Mouse (Mus musculus): ENCODE data around the gene Myo5c. TPM values are rescaled to one million over a fixed set of nuclear protein-coding genes. Genes with fewer than 3 reads are reported as not detected.
"Not testable (repeated sequence)": the region's sequence is repeated elsewhere in the genome, so short reads cannot be mapped to it uniquely, and the experiment has no call there.

Myo5c gene
- polyA plus RNA-seq, 1 experiment from 2014 or later, result 1.0 TPM

GRCm38 (mm10) chr9:75246080-75246930 is 14.5 kb downstream of the Myo5c start:
- DNase-seq (ENCODE audit: low spot score) (no peak), ATAC-seq (replicated peaks; ENCODE audit: insufficient number of reproducible peaks, low FRiP score, low TSS enrichment, low read depth) (no peak)
- H3K4me2 ChIP-seq (ENCODE audit: low read depth, low read length), result no peak overlapping the region
- H3K4me3 ChIP-seq (ENCODE audit: low read depth, low read length), result no peak overlapping the region
- no peak overlapping the region for H3K27ac ChIP-seq (replicated peaks; ENCODE audit: low read depth, low read length)
- 90% methylated on average over 13 of the region's 13 CpGs for WGBS
- H3K9me3 ChIP-seq (replicated peaks; ENCODE audit: control insufficient read depth, low read length), result no peaks in the 10 kb centered on the region
- H3K4me1 ChIP-seq (ENCODE audit: control insufficient read depth, insufficient read depth, low read length), result 0 out of 2 replicates have a peak, but pooled peaks cover 2% of the 10 kb centered on the region
- H3K36me3 ChIP-seq (replicated peaks; ENCODE audit: control insufficient read depth, insufficient read depth, low read depth, low read length), result no peaks in the 10 kb centered on the region
- H3K27me3 ChIP-seq (ENCODE audit: control insufficient read depth, insufficient read depth, low read length), result no peaks in the 10 kb centered on the region
- no peak overlapping the region for H3K9ac ChIP-seq (replicated peaks; ENCODE audit: low read length)

- Histone ChIP-seq H3K4me3 (ENCODE audit: low read depth, low read length) (no peak overlapping the region), H3K9me3 (replicated peaks; ENCODE audit: control insufficient read depth, low read length) (no peaks in the 10 kb centered on the region), H3K36me3 (replicated peaks; ENCODE audit: control insufficient read depth, insufficient read depth, low read depth, low read length) (no peaks in the 10 kb centered on the region), H3K4me1 (ENCODE audit: control insufficient read depth, insufficient read depth, low read length) (peaks cover 2% of the 10 kb centered on the region; the same call in 1 of the 2 replicates), H3K9ac (replicated peaks; ENCODE audit: low read length) (no peak overlapping the region), H3K4me2 (ENCODE audit: low read depth, low read length) (no peak overlapping the region), H3K27me3 (ENCODE audit: control insufficient read depth, insufficient read depth, low read length) (no peaks in the 10 kb centered on the region), H3K27ac (replicated peaks; ENCODE audit: low read depth, low read length) (no peak overlapping the region)
- WGBS, result 94% methylated on average over 6 of the region's 6 CpGs
- DNase-seq (ENCODE audit: low spot score), result no peak
- no peak for ATAC-seq (replicated peaks; ENCODE audit: insufficient number of reproducible peaks, low FRiP score, low TSS enrichment, low read depth)
Measured at GRCm38 (mm10) chr9:75247870-75248269, 16.1 kb downstream of the Myo5c start.

GRCm38 (mm10) chr9:75248359-75248758 is 16.5 kb downstream of the Myo5c start:
- Histone ChIP-seq H3K9me3 (replicated peaks; ENCODE audit: control insufficient read depth, low read length) (no peaks in the 10 kb centered on the region), H3K4me2 (ENCODE audit: low read depth, low read length) (no peak overlapping the region), H3K36me3 (replicated peaks; ENCODE audit: control insufficient read depth, insufficient read depth, low read depth, low read length) (no peaks in the 10 kb centered on the region), H3K27me3 (ENCODE audit: control insufficient read depth, insufficient read depth, low read length) (no peaks in the 10 kb centered on the region), H3K4me1 (ENCODE audit: control insufficient read depth, insufficient read depth, low read length) (peaks cover 2% of the 10 kb centered on the region; the same call in 1 of the 2 replicates), H3K27ac (replicated peaks; ENCODE audit: low read depth, low read length) (no peak overlapping the region), H3K9ac (replicated peaks; ENCODE audit: low read length) (no peak overlapping the region), H3K4me3 (ENCODE audit: low read depth, low read length) (no peak overlapping the region)
- DNase-seq (ENCODE audit: low spot score), result no peak
- no peak for ATAC-seq (replicated peaks; ENCODE audit: insufficient number of reproducible peaks, low FRiP score, low TSS enrichment, low read depth)
- 81% methylated on average over 1 of the region's 1 CpGs for WGBS

GRCm38 (mm10) chr9:75248874-75249273 is 17.1 kb downstream of the Myo5c start:
- no peak overlapping the region for H3K9ac ChIP-seq (replicated peaks; ENCODE audit: low read length)
- H3K4me1 ChIP-seq (ENCODE audit: control insufficient read depth, insufficient read depth, low read length), result peaks cover 1% of the 10 kb centered on the region; the same call in 1 of the 2 replicates
- H3K4me2 ChIP-seq (ENCODE audit: low read depth, low read length), result no peak overlapping the region
- no peaks in the 10 kb centered on the region for H3K27me3 ChIP-seq (ENCODE audit: control insufficient read depth, insufficient read depth, low read length)
- H3K4me3 ChIP-seq (ENCODE audit: low read depth, low read length), result no peak overlapping the region
- H3K36me3 ChIP-seq (replicated peaks; ENCODE audit: control insufficient read depth, insufficient read depth, low read depth, low read length), result no peaks in the 10 kb centered on the region
- H3K9me3 ChIP-seq (replicated peaks; ENCODE audit: control insufficient read depth, low read length), result no peaks in the 10 kb centered on the region
- ATAC-seq (replicated peaks; ENCODE audit: insufficient number of reproducible peaks, low FRiP score, low TSS enrichment, low read depth), result no peak
- no peak for DNase-seq (ENCODE audit: low spot score)
- H3K27ac ChIP-seq (replicated peaks; ENCODE audit: low read depth, low read length), result no peak overlapping the region

- H3K4me2 ChIP-seq (ENCODE audit: low read depth, low read length); ATAC-seq (replicated peaks; ENCODE audit: insufficient number of reproducible peaks, low FRiP score, low TSS enrichment, low read depth); H3K4me1 ChIP-seq (ENCODE audit: control insufficient read depth, insufficient read depth, low read length); DNase-seq (ENCODE audit: low spot score); H3K4me3 ChIP-seq (ENCODE audit: low read depth, low read length); H3K36me3 ChIP-seq (replicated peaks; ENCODE audit: control insufficient read depth, insufficient read depth, low read depth, low read length); H3K9ac ChIP-seq (replicated peaks; ENCODE audit: low read length); H3K27ac ChIP-seq (replicated peaks; ENCODE audit: low read depth, low read length); H3K9me3 ChIP-seq (replicated peaks; ENCODE audit: control insufficient read depth, low read length); H3K27me3 ChIP-seq (ENCODE audit: control insufficient read depth, insufficient read depth, low read length): not testable (repeated sequence)
- WGBS, result 75% methylated on average over 6 of the region's 6 CpGs
Measured at GRCm38 (mm10) chr9:75253158-75253557, 21.3 kb downstream of the Myo5c start.

- H3K4me2 ChIP-seq (ENCODE audit: low read depth, low read length), result no peak overlapping the region
- WGBS, result 50% methylated on average over 3 of the region's 3 CpGs
- ATAC-seq (replicated peaks; ENCODE audit: insufficient number of reproducible peaks, low FRiP score, low TSS enrichment, low read depth) (no peak), DNase-seq (ENCODE audit: low spot score) (no peak)
- no peaks in the 10 kb centered on the region for H3K9me3 ChIP-seq (replicated peaks; ENCODE audit: control insufficient read depth, low read length)
- H3K36me3 ChIP-seq (replicated peaks; ENCODE audit: control insufficient read depth, insufficient read depth, low read depth, low read length), result no peaks in the 10 kb centered on the region
- H3K4me1 ChIP-seq (ENCODE audit: control insufficient read depth, insufficient read depth, low read length), result no peaks in the 10 kb centered on the region; the same call in 1 of the 2 replicates
- no peak overlapping the region for H3K9ac ChIP-seq (replicated peaks; ENCODE audit: low read length)
- H3K27me3 ChIP-seq (ENCODE audit: control insufficient read depth, insufficient read depth, low read length), result no peaks in the 10 kb centered on the region
- no peak overlapping the region for H3K27ac ChIP-seq (replicated peaks; ENCODE audit: low read depth, low read length)
- H3K4me3 ChIP-seq (ENCODE audit: low read depth, low read length), result no peak overlapping the region
Measured at GRCm38 (mm10) chr9:75253766-75254165, 21.9 kb downstream of the Myo5c start.

- ATAC-seq (replicated peaks; ENCODE audit: insufficient number of reproducible peaks, low FRiP score, low TSS enrichment, low read depth), result 0 out of 2 replicates have a peak, but pooled peaks have one; percentile 57
- Histone ChIP-seq H3K9me3 (replicated peaks; ENCODE audit: control insufficient read depth, low read length) (no peaks in the 10 kb centered on the region), H3K36me3 (replicated peaks; ENCODE audit: control insufficient read depth, insufficient read depth, low read depth, low read length) (no peaks in the 10 kb centered on the region), H3K9ac (replicated peaks; ENCODE audit: low read length) (no peak overlapping the region), H3K4me3 (ENCODE audit: low read depth, low read length) (no peak overlapping the region), H3K4me1 (ENCODE audit: control insufficient read depth, insufficient read depth, low read length) (no peaks in the 10 kb centered on the region; the same call in 1 of the 2 replicates), H3K27ac (replicated peaks; ENCODE audit: low read depth, low read length) (no peak overlapping the region), H3K27me3 (ENCODE audit: control insufficient read depth, insufficient read depth, low read length) (no peaks in the 10 kb centered on the region), H3K4me2 (ENCODE audit: low read depth, low read length) (no peak overlapping the region)
- 55% methylated on average over 13 of the region's 13 CpGs for WGBS
- DNase-seq (ENCODE audit: low spot score), result no peak
Measured at GRCm38 (mm10) chr9:75254196-75254955, 22.6 kb downstream of the Myo5c start.
